Mouse (Mus musculus) megakaryocyte-erythroid progenitor cell, adult 5-6 weeks (primary cell): Measurements from ENCODE around the gene Smim6. TPM values are rescaled to one million over a fixed set of nuclear protein-coding genes. Genes with fewer than 3 reads are reported as not detected.

Experiments used
- ATAC-seq: replicated peaks from 2 replicates; pipeline ENCODE4 v1.8.0; 2016; ENCODE audit warnings: mild to moderate bottlenecking, inconsistent platforms; ENCODE audit not compliant: severe bottlenecking, poor library complexity, low FRiP score, low TSS enrichment
- total RNA-seq, 2 experiments: library from RNA; stranded (forward) in 1 of 2; stranded (reverse) in 1 of 2; fragments of 200-1000, 215-1000 nt in 1 of 2; fragments of >200 nt in 1 of 2; fragmentation: Nextera tagmentation in 1 of 2; gene quantifications; 2 replicates each; pipeline ENCODE4 v1.2.3; 2014 to 2017

Smim6 gene
- total RNA-seq, 2 experiments from 2014 or later = 5.2 TPM; not detected in 1

DNA sequence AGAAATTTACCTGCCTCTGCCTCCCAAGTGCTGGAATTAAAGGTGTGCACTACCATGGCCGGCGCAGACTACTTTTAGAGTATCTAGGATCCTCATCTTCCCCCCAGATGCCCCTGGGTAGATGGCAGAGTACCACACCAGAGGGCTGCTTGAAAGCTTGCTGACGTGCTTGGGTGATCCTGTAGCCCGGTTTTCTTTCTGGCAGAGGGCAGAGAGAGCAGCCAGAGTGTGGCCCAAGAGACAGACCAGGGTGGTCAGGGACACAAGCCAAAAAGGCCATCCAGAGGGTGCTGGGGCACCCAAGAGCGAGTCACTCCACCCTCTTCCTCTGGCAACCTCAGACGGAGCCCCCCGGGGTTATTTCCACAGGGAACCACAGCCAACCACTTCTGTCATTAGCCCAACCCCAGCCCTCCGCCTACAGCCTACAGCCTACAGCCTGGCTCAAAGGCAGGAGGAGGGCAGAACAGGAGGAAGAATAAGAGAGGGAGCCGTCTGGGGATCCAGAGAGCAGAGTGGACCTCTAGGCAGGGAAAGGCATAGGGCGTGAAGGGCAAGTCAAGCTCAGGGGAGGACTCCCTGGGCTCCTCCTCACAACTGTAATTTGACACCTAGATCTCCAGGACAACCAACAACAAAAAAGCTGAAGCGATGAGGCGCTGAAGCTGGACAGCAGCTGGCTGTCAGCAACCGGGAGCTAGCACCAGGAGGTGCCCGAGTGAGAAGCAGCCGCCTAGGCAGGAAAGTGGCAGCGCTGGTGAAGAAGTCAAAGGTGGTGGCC lies 12.1 kb upstream of the Smim6 start, which contains the start of gene Smim5:
Gene Smim5 (plus strand): TSS at position 481 of the 781 bp plus-strand sequence.
- ATAC-seq = peak; percentile 45

DNA sequence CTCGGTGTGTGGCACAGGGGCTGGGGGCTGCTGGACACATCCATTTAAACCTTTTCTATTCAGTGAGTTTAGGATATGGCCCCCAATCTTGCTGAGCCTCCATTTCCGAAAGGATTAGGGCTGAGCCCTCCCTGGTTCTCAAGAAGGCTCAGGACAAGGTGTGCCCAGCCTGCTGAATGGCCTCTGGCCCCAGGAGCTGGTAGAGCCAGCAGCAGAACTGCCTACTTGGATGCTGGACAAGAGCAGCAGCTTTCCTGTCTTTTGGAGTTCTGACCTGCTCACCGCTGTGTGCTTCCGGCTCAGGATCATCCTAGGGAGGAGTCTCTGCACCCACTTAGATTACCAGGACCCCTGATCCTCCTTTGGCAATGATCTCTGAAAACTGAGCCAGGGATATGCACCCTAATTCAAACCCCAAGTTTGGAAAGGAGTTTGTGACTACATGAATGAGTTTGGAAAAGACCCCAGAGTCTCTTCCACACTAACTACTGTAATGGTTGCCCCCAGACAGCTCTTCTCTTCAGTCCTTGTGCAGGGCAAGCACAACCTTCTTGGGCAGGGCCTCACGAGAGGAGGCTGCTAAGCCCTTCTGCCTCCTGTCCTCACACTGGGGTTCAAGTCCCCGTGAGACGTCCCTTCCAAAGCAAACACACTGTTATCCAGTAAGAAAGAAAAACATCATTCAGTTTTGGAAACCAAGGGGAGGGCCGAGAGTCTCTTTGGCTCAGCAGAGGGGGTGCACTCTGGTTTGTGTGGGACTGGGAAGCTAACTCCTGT lies 11.1 kb upstream of the Smim6 start:
- ATAC-seq = no peak

DNA sequence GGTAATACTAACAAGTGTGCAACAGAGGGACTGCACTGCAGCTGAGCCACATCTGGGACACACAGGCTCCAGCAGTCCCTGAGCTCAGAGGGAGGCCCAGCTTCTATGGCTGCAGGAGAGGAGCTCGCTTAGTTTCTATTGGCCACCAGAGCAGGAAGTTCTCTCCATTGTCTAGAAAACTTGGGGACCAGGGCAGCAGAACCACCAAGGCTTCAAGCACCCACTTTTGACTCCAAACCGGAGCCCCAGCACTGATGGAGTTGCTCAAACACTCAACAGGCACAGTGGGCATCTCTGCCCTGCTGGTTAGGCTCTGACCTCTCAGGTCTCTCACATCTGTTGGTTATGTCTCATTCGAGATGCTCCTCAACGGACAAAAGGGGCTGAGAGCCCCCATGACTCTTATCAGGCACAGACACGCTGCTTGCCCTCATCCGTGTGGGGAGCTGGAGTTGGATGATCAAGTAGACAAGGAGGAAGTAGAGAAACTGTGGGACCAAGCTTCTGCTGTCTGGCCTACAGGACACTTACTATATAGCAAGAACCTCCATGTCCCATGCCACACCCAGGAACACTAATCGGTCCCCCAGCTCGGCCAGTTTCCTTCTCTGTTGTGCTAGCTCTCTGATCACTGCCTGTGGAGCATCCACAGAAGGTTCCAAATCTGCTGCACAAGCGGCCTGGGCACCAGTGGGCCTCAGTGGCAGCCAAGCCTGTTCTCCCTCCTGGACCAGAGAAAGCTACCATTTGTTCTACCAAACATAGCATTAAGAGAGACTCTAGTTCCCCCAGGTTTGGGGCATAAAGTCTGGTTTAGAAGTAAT lies 10.3 kb upstream of the Smim6 start:
- ATAC-seq = peak; percentile 55

DNA sequence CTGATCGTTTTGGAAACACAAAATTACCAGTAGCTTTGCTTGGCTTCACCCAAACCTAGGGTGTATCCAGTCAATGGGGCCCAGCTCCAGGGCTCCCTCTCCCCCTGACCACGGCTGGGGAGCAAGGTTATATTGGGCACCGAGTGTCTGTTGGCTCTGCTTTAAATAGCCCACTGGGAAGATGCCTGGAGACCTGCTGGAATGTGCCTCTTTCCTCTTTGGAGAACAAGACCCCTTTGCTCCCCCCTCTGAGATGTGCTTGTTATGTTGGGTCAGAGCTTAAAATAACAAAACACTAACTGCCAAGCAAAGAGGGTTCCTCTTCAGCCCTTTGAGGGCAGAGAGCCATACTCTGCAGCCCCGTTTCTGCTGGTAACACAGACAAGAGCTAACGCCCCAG lies 9.6 kb upstream of the Smim6 start:
- no peak for ATAC-seq

DNA sequence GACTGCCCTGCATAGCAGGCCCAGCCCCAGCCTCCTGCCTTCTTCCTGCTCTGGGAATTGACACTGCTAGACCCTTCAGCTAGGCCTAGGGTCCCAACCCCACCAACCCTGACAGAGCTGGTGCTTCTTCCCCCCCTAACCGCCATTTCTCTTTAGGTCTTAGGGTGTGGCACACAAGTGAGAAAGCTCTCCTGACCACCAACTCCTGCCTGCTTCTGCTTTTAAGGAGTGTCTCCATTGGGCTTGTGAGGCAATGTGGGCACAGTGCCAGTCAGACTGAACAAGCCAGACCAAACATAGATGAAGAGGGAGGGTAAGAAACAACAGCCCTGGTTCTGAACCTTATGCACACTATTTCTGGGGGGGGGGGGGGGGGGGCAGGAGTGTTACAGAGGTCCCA lies 9.0 kb upstream of the Smim6 start:
- no peak for ATAC-seq

DNA sequence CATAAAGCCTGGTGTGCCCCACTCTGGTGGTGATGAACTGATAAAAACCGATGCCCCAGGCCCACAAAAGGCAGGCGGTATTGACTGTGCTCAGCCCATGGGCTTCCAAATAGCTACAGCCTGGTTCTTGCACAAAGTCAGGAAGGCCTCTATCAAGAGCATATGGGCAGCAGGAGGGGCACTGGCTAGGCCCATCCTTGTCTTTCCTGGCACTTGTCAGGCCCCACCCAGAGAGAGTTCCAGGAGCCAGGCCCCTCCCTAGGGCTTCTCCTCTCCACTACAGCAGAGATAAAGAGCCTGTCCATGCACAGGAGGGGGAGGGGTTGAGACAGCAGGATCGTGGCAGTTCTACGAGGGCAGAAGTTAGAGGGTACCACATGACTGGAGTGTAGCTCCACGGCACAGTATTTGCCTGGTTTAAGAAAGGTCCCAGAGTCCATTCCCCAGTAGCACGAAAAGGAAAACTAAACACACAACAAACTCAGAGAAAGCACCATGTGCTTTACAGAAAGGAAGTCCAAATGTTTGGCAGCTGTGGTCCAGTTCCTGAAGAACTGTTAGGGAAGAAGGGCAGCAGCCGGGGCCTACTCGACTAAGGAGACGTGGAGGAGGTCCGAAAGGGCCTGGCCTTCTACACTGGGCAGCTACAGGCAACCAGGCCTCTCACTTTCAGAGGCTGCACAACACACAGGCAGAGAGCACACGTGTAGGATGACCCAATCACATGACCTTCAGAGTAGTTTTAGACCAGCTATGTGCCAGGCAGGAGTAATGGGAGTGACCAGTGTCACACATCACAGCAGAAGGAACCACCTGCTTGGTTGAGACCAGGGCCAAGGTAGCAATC lies 8.2 kb upstream of the Smim6 start:
- peak; percentile 51 for ATAC-seq

DNA sequence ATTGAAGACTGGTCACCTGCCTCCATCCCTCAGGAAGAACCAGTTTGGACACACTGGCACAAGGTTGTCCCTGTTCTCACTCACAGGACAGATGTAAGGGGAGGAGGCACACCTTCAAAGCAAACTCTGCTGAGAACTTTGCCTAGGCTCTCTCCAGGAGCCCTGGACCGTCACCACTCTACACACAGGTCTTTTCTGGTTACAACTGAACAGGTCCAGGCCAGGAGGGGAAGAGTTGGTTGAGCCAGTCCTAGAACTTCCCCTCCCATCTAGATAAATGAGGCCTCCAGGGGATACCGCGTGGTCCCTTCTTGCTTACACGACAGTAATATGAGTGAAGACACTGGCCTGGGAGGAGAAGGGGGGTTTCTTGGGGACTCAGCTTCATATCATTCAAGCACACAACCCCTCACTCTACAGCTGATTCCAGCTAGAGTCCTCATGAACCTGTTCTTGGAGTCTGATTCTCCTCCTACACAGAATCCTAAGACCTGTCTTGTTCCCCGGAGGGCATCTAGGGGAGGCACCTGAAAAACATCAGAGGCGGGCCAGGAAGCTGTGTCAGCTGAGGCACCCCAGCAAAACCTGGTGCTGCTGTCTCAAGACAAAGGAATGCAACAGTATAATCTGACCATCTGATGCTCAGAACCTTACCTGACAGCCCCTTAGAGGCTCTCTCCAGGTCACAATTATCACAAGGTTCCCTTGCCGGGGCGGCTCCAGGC lies 7.4 kb upstream of the Smim6 start:
- no peak for ATAC-seq

DNA sequence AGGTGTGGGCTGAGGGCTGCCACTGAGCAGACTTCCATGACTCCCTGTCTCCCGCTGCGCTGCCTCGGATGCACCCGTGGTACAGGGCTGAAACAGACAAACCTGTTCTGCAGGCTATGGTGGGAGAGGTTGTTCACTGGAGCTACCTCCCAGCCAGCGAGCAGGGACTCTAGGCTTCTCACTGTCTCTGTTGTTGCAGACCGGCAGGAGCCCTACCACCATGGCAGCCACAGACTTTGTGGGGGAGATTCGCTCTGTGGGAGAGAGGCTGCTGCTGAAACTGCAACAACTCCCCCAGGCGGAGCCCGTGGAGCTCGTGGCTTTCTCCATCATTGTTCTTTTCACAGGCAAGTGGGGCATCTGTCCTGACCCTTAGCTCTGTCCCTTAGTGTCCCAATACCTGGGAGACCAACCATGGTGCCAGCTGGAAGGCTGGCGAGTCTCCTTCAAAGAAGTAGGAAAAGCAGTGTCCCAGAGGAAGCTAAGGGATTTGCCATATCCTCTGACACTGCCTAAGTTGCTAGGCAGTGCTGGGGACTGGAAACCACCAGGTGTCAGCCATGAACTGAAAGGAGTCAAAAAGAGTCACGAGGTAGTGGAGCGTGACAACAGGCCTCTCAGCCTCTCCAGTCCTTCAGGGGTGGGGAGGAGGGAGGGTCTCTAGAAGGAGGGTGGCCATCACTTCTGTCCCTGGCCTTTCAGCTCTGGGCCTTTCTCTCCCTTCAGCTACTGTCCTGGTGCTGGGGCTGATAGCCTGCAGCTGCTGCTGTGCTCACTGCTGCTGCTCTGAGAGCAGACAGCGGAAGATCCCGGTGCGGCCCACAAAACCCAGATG lies 6.6 kb upstream of the Smim6 start:
- no peak for ATAC-seq

DNA sequence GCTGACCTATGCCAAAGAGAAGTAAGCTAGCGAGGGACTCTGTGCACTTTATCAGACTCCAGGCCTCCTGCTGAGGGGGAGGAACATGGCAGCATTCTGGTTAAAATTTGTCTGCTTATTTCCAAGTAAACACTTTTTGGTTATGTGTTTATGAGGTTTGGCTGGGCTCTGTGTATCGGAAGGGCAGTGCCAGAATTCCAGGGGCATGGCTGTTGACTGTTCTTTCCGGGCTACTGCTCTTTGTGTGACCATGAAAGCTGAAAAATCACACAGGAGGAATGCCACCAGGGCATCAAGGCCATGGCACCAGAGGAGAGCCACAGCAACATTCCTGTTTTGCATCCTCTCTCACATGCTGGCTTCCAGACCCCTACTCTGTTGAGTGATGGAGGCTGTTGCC lies 5.7 kb upstream of the Smim6 start:
- ATAC-seq = no peak

DNA sequence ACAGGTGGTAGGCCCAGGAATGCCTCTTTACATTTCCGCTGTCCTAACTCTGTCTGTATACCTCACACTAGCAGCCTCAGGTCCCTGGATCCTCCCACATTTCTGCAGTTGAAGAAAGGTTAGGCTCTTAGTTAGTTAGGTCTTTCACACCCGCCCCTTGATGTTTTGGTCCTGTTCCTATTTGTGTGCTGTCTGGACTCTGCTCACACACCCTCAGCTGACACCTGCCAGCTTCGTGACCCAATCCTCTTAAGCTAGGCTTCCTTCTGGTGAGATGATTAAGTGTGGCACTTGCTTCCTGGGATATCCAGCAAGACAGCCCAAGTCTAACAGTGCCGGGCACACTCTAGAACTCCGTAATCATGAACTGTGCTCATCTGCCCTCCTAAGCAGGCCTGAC lies 5.3 kb upstream of the Smim6 start:
- ATAC-seq = no peak

DNA sequence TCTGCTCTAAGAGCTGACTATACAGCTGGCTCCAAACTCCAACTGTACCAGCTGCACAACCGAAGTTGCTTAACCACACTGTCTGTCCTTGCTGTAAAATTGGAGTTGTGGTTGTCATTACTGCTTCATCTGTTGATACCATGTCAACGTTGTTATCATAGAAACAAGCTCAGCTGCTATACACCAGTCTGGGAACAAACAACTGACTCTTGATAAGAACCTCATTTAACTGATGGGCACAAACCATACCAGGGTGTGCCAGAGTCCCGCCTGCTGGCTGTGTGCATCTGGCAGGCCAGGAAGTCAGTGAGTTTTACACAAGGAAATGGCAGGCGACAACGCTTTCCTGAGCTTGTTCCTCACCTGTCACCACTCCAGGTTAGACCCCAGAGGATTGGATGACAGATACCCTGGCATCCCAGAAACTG lies 669 bp upstream of the Smim6 start:
- peak; percentile 88 for ATAC-seq

DNA sequence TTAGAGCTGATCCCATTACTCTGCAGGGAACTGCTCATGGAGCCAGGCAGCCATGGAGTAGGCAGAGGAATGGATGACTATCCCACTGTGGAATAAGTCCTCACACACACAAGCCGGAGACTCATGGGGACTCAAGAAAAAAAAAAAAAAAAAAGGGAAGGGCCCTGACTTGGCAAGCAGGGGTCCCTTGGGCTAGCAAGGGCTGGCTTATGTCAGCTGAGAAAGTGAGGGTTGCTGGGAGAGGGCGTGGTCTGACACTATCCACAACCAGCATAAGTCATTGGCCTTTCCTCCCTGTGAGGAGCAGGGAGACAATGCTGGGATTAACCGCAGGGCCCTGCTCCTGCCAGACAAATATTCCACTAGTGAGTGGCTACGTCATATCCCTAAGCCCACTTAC lies 4.8 kb downstream of the Smim6 start:
- ATAC-seq = no peak

DNA sequence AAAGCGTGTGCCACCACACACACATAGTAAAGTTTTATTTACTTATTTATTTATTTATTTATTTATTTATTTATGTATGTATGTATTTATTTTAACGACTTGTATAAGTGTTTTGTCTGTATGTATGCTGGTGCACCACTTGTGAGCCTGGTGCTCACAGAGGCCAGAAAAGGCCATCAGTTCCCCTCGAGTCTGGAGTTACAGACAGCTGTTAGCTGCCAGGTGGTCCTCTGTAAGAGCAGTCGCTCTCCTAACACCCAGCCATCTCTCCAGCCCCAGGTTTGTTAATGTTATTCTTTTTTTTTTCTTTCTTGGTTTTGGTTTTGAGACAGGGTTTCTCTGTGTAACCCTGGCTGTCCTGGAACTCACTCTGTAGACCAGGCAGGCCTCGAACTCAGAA lies 6.8 kb downstream of the Smim6 start:
- ATAC-seq = no peak

DNA sequence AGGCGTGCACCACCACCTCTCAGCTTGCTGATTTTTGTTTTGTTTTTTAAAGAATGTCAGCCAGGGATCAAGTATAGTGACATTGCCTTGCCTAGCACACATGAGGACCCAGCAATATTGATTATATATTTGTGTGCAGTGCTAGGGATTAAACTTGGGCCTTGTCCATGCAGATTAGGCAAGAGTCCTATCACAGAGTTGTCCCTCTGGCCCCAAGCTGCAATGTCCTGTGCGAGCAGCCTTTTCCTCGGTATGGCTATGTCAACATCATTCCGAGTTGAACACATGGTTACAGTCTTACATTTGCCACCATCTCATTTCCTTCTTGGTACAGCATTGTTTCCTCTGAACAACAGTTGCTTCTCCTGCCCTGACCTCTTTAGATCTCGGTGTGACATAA lies 7.3 kb downstream of the Smim6 start:
- ATAC-seq = no peak

DNA sequence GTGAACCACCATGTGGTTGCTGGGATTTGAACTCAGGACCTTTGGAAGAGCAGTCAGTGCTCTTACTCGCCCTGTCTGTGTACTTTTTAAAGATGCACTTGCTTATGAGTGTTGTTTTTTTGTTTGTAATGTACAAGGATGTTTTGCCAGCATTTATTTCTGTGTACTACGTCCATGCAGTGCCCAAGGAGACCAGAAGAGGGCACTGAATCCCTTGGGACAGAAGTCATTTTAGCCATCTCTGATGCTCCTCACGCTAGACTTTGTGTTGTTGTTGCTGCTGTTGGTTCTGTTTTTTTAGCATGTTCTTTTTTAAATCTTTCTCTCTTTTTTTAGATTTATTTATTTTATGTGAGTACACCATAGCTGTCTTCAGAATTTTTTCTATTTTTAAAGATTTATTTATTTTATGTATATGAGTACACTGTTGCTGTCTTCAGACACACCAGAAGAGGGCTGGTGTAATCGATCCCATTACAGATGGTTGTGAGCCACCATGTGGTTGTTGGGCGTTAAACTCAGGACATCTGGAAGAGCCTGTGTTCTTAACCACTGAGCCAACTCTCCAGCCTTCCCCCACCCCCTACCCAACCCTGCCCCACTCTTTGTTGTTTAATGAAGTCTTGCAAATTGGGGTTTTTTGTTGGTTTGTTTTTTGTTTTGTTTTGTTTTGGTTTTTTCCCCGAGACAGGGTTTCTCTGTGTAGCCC lies 8.4 kb downstream of the Smim6 start:
- peak; percentile 73 for ATAC-seq

DNA sequence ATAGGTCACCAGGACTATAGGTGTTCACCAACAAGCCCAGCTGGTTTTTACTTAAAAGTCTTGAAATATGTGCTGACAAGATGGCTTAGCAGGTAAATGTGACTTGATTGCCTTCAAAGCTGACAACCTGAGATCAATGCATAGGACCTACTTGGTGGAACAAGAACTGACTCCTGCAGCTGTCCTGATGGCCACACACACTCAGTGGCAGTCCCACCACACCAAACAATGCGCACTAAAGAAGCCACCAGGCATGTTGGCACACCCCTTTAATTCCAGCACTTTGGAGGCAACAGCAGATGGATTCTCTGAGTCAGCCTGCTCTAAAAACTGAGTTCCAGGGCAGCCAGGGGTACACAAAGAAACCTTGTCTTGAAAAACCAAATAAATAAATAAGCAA lies 10.2 kb downstream of the Smim6 start:
- no peak for ATAC-seq

DNA sequence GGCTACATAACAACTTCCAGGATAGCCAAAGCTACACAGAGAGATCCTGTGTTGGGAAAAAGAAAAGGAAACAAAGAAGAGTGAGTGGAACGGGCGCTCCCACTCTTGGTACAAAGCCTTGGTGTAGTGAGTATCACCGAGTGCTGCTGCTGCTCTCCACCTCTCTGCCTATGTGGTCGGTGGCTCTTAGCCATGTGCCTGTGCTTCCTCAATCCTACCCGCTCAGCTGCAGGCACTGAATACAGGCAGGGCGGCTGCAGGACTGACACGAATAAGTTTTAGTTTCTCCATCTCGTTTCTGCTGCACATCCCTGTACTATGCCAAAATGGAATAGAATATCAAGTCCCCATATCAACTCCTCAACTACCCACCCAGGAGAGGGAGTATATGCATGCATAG lies 17.2 kb downstream of the Smim6 start:
- ATAC-seq = no peak
